Mouse (Mus musculus) CH12.LX (cell line): ENCODE results near the gene AB124611. TPM values are rescaled to one million over a fixed set of nuclear protein-coding genes. Genes with fewer than 3 reads are reported as not detected.

Experiments
- DNase-seq: peaks from one replicate; pipeline ENCODE4 v3.0.0-alpha.2; 2013; ENCODE audit errors: extremely low read depth
- H3K27ac ChIP-seq: 2 replicates; pipeline ENCODE4 v1.5.1; 2012; ENCODE audit warnings: low read depth, mild to moderate bottlenecking, control low read depth, moderate library complexity; ENCODE audit not compliant: insufficient read depth
- H3K27me3 ChIP-seq: replicated peaks from 2 replicates; pipeline ENCODE3; 2012; ENCODE audit warnings: inconsistent platforms
- H3K36me3 ChIP-seq, 2 experiments: replicated peaks in 1 of 2; 2 replicates each; pipeline versions ENCODE3 to v1.6.1; 2012; ENCODE audit warnings: inconsistent platforms in 1 of 2, low read length in 1 of 2, mild to moderate bottlenecking in 1 of 2, mixed read lengths in 1 of 2, moderate library complexity in 1 of 2; ENCODE audit not compliant: control insufficient read depth in 1 of 2, insufficient read depth in 1 of 2
- H3K4me1 ChIP-seq, 2 experiments: 2 replicates each; pipeline ENCODE4 v1.6.1; 2012; ENCODE audit warnings: inconsistent platforms in 1 of 2, moderate library complexity in 1 of 2; ENCODE audit not compliant: insufficient read depth in 2 of 2, control insufficient read depth in 1 of 2
- H3K4me2 ChIP-seq: 2 replicates; pipeline ENCODE4 v1.6.1; 2012; ENCODE audit warnings: low read depth, mild to moderate bottlenecking, control low read depth; ENCODE audit not compliant: poor library complexity, insufficient read depth, severe bottlenecking
- H3K4me3 ChIP-seq, 3 experiments: fragments of 150-350 bp in 1 of 3; sonication (generic) in 1 of 3; replicated peaks in 1 of 3; 2 replicates each; pipeline versions ENCODE3 to v1.5.1; 2011 to 2012; ENCODE audit warnings: low read depth in 2 of 3, low read length in 2 of 3, mild to moderate bottlenecking in 2 of 3, moderate library complexity in 2 of 3, control low read depth in 1 of 3, improper control_type of control experiment in 1 of 3, inconsistent platforms in 1 of 3, mixed read lengths in 1 of 3; ENCODE audit not compliant: poor library complexity in 1 of 3
- H3K79me2 ChIP-seq: replicated peaks from 2 replicates; pipeline ENCODE4 v1.6.1; 2012; ENCODE audit warnings: mild to moderate bottlenecking, moderate library complexity; ENCODE audit not compliant: control insufficient read depth, poor library complexity, insufficient read depth, severe bottlenecking; ENCODE audit errors: extremely low read depth
- H3K9ac ChIP-seq: 2 replicates; pipeline ENCODE4 v1.6.1; 2012; ENCODE audit warnings: low read depth, mild to moderate bottlenecking, control low read depth, moderate library complexity; ENCODE audit not compliant: insufficient read depth
- H3K9me3 ChIP-seq: replicated peaks from 2 replicates; pipeline ENCODE3; 2012; ENCODE audit warnings: low read length, inconsistent platforms, mixed read lengths
- BHLHE40 ChIP-seq: IDR thresholded peaks from 2 replicates; pipeline ENCODE4 v1.6.1; 2011; ENCODE audit warnings: mild to moderate bottlenecking, low read depth, low read length, improper control_type of control experiment
- CHD1 ChIP-seq: IDR thresholded peaks from 2 replicates; pipeline ENCODE4 v1.6.1; 2012; ENCODE audit warnings: low read depth, low read length, improper control_type of control experiment, inconsistent platforms
- CHD2 ChIP-seq: IDR thresholded peaks from 2 replicates; pipeline ENCODE4 v1.6.1; 2011; ENCODE audit warnings: low read length, improper control_type of control experiment
- CTCF ChIP-seq, 2 experiments: IDR thresholded peaks in 1 of 2; conservative IDR thresholded peaks in 1 of 2; 2 replicates each; pipeline ENCODE4 v1.5.1; 2011 to 2012; ENCODE audit warnings: low read depth in 2 of 2, low read length in 2 of 2, improper control_type of control experiment in 1 of 2, inconsistent platforms in 1 of 2, mild to moderate bottlenecking in 1 of 2, moderate library complexity in 1 of 2
- E2F4 ChIP-seq: IDR thresholded peaks from 2 replicates; pipeline ENCODE4 v1.6.1; 2011; ENCODE audit warnings: low read depth, low read length, improper control_type of control experiment; ENCODE audit not compliant: insufficient replicate concordance
- ELF1 ChIP-seq: IDR thresholded peaks from 2 replicates; pipeline ENCODE4 v1.6.1; 2014; ENCODE audit warnings: low read depth, mild to moderate bottlenecking, inconsistent platforms, low read length, improper control_type of control experiment
- ETS1 ChIP-seq: conservative IDR thresholded peaks from 2 replicates; pipeline ENCODE4 v1.6.1; 2012; ENCODE audit warnings: low read depth, mild to moderate bottlenecking, inconsistent platforms, low read length, improper control_type of control experiment, moderate library complexity
- GABPA ChIP-seq: IDR thresholded peaks from 2 replicates; pipeline ENCODE4 v1.6.1; 2012; ENCODE audit warnings: low read depth, low read length, improper control_type of control experiment, inconsistent platforms; ENCODE audit not compliant: insufficient replicate concordance
- HCFC1 ChIP-seq: IDR thresholded peaks from 2 replicates; pipeline ENCODE4 v1.6.1; 2012; ENCODE audit warnings: low read depth, mild to moderate bottlenecking, inconsistent platforms, low read length, improper control_type of control experiment
- IRF4 ChIP-seq: IDR thresholded peaks from 2 replicates; pipeline ENCODE4 v1.6.1; 2014; ENCODE audit warnings: low read depth, mild to moderate bottlenecking, inconsistent platforms, low read length, improper control_type of control experiment
- JUN ChIP-seq: IDR thresholded peaks from 2 replicates; pipeline ENCODE4 v1.6.1; 2011; ENCODE audit warnings: low read depth, mild to moderate bottlenecking, low read length, improper control_type of control experiment, moderate library complexity; ENCODE audit not compliant: insufficient read depth
- JUND ChIP-seq: conservative IDR thresholded peaks from 2 replicates; pipeline ENCODE4 v1.6.1; 2011; ENCODE audit warnings: low read depth, low read length, improper control_type of control experiment
- KAT2A ChIP-seq: IDR thresholded peaks from 2 replicates; pipeline ENCODE4 v1.6.1; 2012; ENCODE audit warnings: low read length, improper control_type of control experiment, inconsistent platforms; ENCODE audit not compliant: insufficient replicate concordance
- MAFK ChIP-seq: IDR thresholded peaks from 2 replicates; pipeline ENCODE4 v1.6.1; 2011; ENCODE audit warnings: low read length, improper control_type of control experiment; ENCODE audit not compliant: insufficient replicate concordance
- MAX ChIP-seq: IDR thresholded peaks from 2 replicates; pipeline ENCODE4 v1.6.1; 2011; ENCODE audit warnings: low read length, improper control_type of control experiment
- MAZ ChIP-seq: IDR thresholded peaks from 2 replicates; pipeline ENCODE4 v1.6.1; 2012; ENCODE audit warnings: low read depth, mild to moderate bottlenecking, inconsistent platforms, low read length, improper control_type of control experiment, moderate library complexity
- MEF2A ChIP-seq: IDR thresholded peaks from 2 replicates; pipeline ENCODE4 v1.6.1; 2014; ENCODE audit warnings: low read depth, mild to moderate bottlenecking, inconsistent platforms, low read length, improper control_type of control experiment, borderline replicate concordance
- MXI1 ChIP-seq: IDR thresholded peaks from 2 replicates; pipeline ENCODE4 v1.6.1; 2011; ENCODE audit warnings: mild to moderate bottlenecking, low read depth, low read length, improper control_type of control experiment
- MYC ChIP-seq: IDR thresholded peaks from 2 replicates; pipeline ENCODE4 v1.6.1; 2011; ENCODE audit warnings: low read depth, mild to moderate bottlenecking, improper control_type of control experiment, low read length
- NELFE ChIP-seq: IDR thresholded peaks from 2 replicates; pipeline ENCODE4 v1.6.1; 2011; ENCODE audit warnings: low read depth, low read length, improper control_type of control experiment
- NRF1 ChIP-seq: IDR thresholded peaks from 2 replicates; pipeline ENCODE4 v1.6.1; 2014; ENCODE audit warnings: low read depth, mild to moderate bottlenecking, inconsistent platforms, low read length, improper control_type of control experiment, moderate library complexity
- PAX5 ChIP-seq: IDR thresholded peaks from 2 replicates; pipeline ENCODE4 v1.6.1; 2012; ENCODE audit warnings: low read length, inconsistent platforms, mixed read lengths
- POLR2A ChIP-seq: IDR thresholded peaks from 2 replicates; pipeline ENCODE4 v1.6.1; 2011; ENCODE audit warnings: low read depth, mild to moderate bottlenecking, improper control_type of control experiment, low read length
- POLR2AphosphoS2 ChIP-seq: IDR thresholded peaks from 2 replicates; pipeline ENCODE4 v1.6.1; 2011; ENCODE audit warnings: low read depth, low read length, improper control_type of control experiment
- RAD21 ChIP-seq: IDR thresholded peaks from 2 replicates; pipeline ENCODE4 v1.6.1; 2011; ENCODE audit warnings: low read depth, mild to moderate bottlenecking, low read length, improper control_type of control experiment, moderate library complexity
- RCOR1 ChIP-seq: conservative IDR thresholded peaks from 2 replicates; pipeline ENCODE4 v1.6.1; 2012; ENCODE audit warnings: low read depth, mild to moderate bottlenecking, inconsistent platforms, low read length, improper control_type of control experiment
- SIN3A ChIP-seq: IDR thresholded peaks from 2 replicates; pipeline ENCODE4 v1.6.1; 2012; ENCODE audit warnings: low read length, improper control_type of control experiment, inconsistent platforms
- SMC3 ChIP-seq: IDR thresholded peaks from 2 replicates; pipeline ENCODE4 v1.6.1; 2011; ENCODE audit warnings: low read depth, low read length, improper control_type of control experiment
- TBP ChIP-seq: conservative IDR thresholded peaks from 2 replicates; pipeline ENCODE4 v1.6.1; 2011; ENCODE audit warnings: low read depth, low read length, improper control_type of control experiment
- TCF12 ChIP-seq: IDR thresholded peaks from 2 replicates; pipeline ENCODE4 v1.6.1; 2014; ENCODE audit warnings: low read depth, mild to moderate bottlenecking, inconsistent platforms, low read length, improper control_type of control experiment
- UBTF ChIP-seq: IDR thresholded peaks from 2 replicates; pipeline ENCODE4 v1.6.1; 2012; ENCODE audit warnings: low read depth, mild to moderate bottlenecking, inconsistent platforms, low read length, improper control_type of control experiment, moderate library complexity
- USF1 ChIP-seq: IDR thresholded peaks from 2 replicates; pipeline ENCODE4 v1.6.1; 2014; ENCODE audit warnings: low read depth, mild to moderate bottlenecking, inconsistent platforms, low read length, improper control_type of control experiment
- USF2 ChIP-seq: conservative IDR thresholded peaks from 2 replicates; pipeline ENCODE4 v1.6.1; 2011; ENCODE audit warnings: low read depth, low read length, improper control_type of control experiment
- ZC3H11A ChIP-seq: IDR thresholded peaks from 2 replicates; pipeline ENCODE4 v1.6.1; 2012; ENCODE audit warnings: low read depth, mild to moderate bottlenecking, inconsistent platforms, low read length, improper control_type of control experiment
- ZKSCAN1 ChIP-seq: IDR thresholded peaks from 2 replicates; pipeline ENCODE4 v1.6.1; 2012; ENCODE audit warnings: low read depth, inconsistent platforms, low read length, improper control_type of control experiment, borderline replicate concordance
- ZMIZ1 ChIP-seq: IDR thresholded peaks from 2 replicates; pipeline ENCODE4 v1.6.1; 2012; ENCODE audit warnings: low read depth, mild to moderate bottlenecking, inconsistent platforms, low read length, improper control_type of control experiment
- ZNF384 ChIP-seq: IDR thresholded peaks from 2 replicates; pipeline ENCODE4 v1.6.1; 2012; ENCODE audit warnings: low read depth, low read length, improper control_type of control experiment, inconsistent platforms
- dilution Hi-C: fragments of 300-500 bp; cut with MboI; formaldehyde crosslinking; loops from 2 replicates; pipeline ENCODE4 v1.14.3; 2020; ENCODE audit warnings: low sequenced_read_pairs; ENCODE audit not compliant: extremely low pct_unique_long_range_greater_than_20kb, extremely low pct_ligation_motif_present
- in situ Hi-C: fragments of 300-500 bp; cut with MboI; formaldehyde crosslinking; loops from 3 replicates; pipeline ENCODE4 v1.14.3; 2019; ENCODE audit warnings: low sequenced_read_pairs, low pct_ligation_motif_present, low pct_unique_long_range_greater_than_20kb, mixed read lengths
- polyA plus RNA-seq: library from polyadenylated mRNA; unstranded; fragments of >175 nt; gene quantifications from 2 replicates; pipeline ENCODE4 v1.2.1, GENCODE M21; 2012; ENCODE audit warnings: low read depth; ENCODE audit not compliant: insufficient read length
- total RNA-seq, 2 experiments: library from RNA; depleted of rRNA; stranded (reverse); fragments of 300-350 nt in 1 of 2; fragments of >200 nt in 1 of 2; gene quantifications; 2 replicates each; pipeline ENCODE4 v1.2.3; 2012 to 2014

Gene AB124611
- total and polyA plus RNA-seq, 3 experiments: 0.89 to 2.1 (median 1.5) TPM

- Histone ChIP-seq H3K4me3 (peak within 1 kb of the TSS; percentile 71 to 83 (median 76)), H3K4me2 (peak within 1 kb of the TSS; percentile 82), H3K36me3 (peaks cover 37 to 42% of the 10 kb centered on the region in 2 experiments), H3K9ac (peak within 1 kb of the TSS; percentile 61), H3K4me1 (peaks cover 12 to 40% of the 10 kb centered on the region in 2 experiments), H3K27ac (peak within 1 kb of the TSS; percentile 73), H3K9me3 (peaks cover 9% of the 10 kb centered on the region), H3K27me3 (no peaks in the 10 kb centered on the region), H3K79me2 (no peaks in the 10 kb centered on the region)
- dilution Hi-C loops: no loop called here
- in situ Hi-C loops: no loop called here
- peak; percentile 96 for DNase-seq
- no peak; the same call in 1 of the 2 replicates for TF ChIP-seq ELF1
- TF ChIP-seq MYC: no peak
- TF ChIP-seq ETS1: no peak
- no peak for TF ChIP-seq JUND
- no peak; the same call in 1 of the 2 replicates for TF ChIP-seq KAT2A
- TF ChIP-seq RCOR1: 0 out of 2 replicates have a peak, but pooled peaks have one; percentile 10
- peak in 1 of 2 experiments; percentile 39; a peak in 2 of 4 replicates for TF ChIP-seq CTCF (conservative IDR thresholded peaks at IDR 0.05 in 1 of 2, IDR thresholded peaks at IDR 0.05 in 1 of 2; ENCODE audit: low read depth in 2 of 2, low read length in 2 of 2)
- peak; percentile 55; the same call in 1 of the 2 replicates for TF ChIP-seq MAZ
- TF ChIP-seq TBP: peak; percentile 74; the same call in 1 of the 2 replicates
- TF ChIP-seq ZKSCAN1: no peak
- TF ChIP-seq POLR2A: peak; percentile 77
- no peak for TF ChIP-seq MAFK
- no peak for TF ChIP-seq ZC3H11A
- no peak for TF ChIP-seq CHD1
- TF ChIP-seq HCFC1: peak; percentile 81
- no peak for TF ChIP-seq GABPA
- TF ChIP-seq USF1: no peak
- TF ChIP-seq IRF4: peak; percentile 35; the same call in 1 of the 2 replicates
- TF ChIP-seq ZNF384: no peak
- 0 out of 2 replicates have a peak, but pooled peaks have one; percentile 5 for TF ChIP-seq MEF2A
- TF ChIP-seq NELFE: peak; percentile 84
- TF ChIP-seq NRF1: peak; percentile 47
- peak; percentile 56 for TF ChIP-seq TCF12
- no peak for TF ChIP-seq PAX5
- TF ChIP-seq E2F4: peak; percentile 67; the same call in 1 of the 2 replicates
- TF ChIP-seq SMC3: no peak
- TF ChIP-seq USF2: no peak
- TF ChIP-seq JUN: no peak; the same call in 1 of the 2 replicates
- TF ChIP-seq CHD2: no peak
- no peak for TF ChIP-seq UBTF
- TF ChIP-seq SIN3A: peak; percentile 39; the same call in 1 of the 2 replicates
- TF ChIP-seq MAX: peak; percentile 100
- TF ChIP-seq RAD21: no peak
- TF ChIP-seq ZMIZ1: peak; percentile 76
- no peak for TF ChIP-seq BHLHE40
- TF ChIP-seq POLR2AphosphoS2: peak; percentile 61; the same call in 1 of the 2 replicates
- peak; percentile 75; the same call in 1 of the 2 replicates for TF ChIP-seq MXI1
Observed at GRCm38 (mm10) chr9:21509772-21510688, 15.9 kb upstream of the AB124611 start, which contains the start of gene Tmed1. Gene Tmed1, minus strand, starts transcription at chr9:21510252.
